Mouse (Mus musculus) ES-Bruce4 (cell line): ENCODE results near the gene Aacs.

Experiments used
- CTCF ChIP-seq: IDR thresholded peaks from one replicate; pipeline ENCODE4 v1.8.1; 2011; ENCODE audit warnings: low read depth, low read length
- POLR2A ChIP-seq: IDR thresholded peaks from one replicate; pipeline ENCODE4 v1.8.1; 2011; ENCODE audit warnings: low read length; ENCODE audit not compliant: insufficient read depth

GRCm38 (mm10) chr5:125456100-125456499, 19.5 kb upstream of the Aacs start:
- TF ChIP-seq CTCF (no peak), POLR2A (no peak)
